Mouse (Mus musculus): ENCODE measurements at regions not wholly inside any gene's neighbourhood (a gene's known extent, or its start where the extent isn't known, plus 50 kb on each side); places are given as distances from the start of the nearest gene placed in this dataset.

DNA sequence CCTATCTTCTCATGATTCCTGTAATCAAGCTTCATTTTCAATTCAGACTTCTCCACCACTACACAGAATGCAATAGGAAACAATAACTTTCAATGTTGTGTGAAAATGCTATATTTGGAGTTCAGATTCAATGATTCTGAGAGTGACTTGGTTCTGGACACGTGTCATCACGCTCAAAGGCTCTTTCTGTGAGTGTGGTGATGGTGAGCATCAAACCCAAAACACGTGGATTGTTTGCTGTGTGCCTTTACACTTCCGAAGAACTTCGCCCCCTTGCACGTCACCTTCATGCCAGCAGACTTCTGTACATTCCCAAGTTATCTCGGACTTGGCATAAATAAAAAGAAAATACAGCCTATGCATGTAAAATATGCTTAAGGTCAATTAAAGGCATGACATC, 425.1 kb upstream of the Tbc1d2b start:
- Histone ChIP-seq H3K9me3 (ENCODE audit: low read length) (no peaks in the 10 kb centered on the region), H3K27me3 (ENCODE audit: insufficient read depth, low read length) (no peaks in the 10 kb centered on the region), H3K4me1 (ENCODE audit: insufficient read depth) (no peaks in the 10 kb centered on the region), H3K27ac (ENCODE audit: low read depth) (no peak overlapping the region), H3K9ac (replicated peaks) (no peak overlapping the region), H3K36me3 (replicated peaks; ENCODE audit: insufficient read depth, low read length) (no peaks in the 10 kb centered on the region), H3K4me3 (ENCODE audit: low read depth, low read length) (no peak overlapping the region), H3K4me2 (ENCODE audit: low read depth, low read length) (no peak overlapping the region)
- DNase-seq (no peak), ATAC-seq (no peak)
- TF ChIP-seq CTCF (IDR thresholded peaks at IDR 0.05; ENCODE audit: low read depth) (no peak), EP300 (IDR thresholded peaks at IDR 0.05; ENCODE audit: low read depth) (no peak)
- WGBS (ENCODE audit: insufficient replicate concordance), result 68% methylated on average over 7 of the region's 7 CpGs

DNA sequence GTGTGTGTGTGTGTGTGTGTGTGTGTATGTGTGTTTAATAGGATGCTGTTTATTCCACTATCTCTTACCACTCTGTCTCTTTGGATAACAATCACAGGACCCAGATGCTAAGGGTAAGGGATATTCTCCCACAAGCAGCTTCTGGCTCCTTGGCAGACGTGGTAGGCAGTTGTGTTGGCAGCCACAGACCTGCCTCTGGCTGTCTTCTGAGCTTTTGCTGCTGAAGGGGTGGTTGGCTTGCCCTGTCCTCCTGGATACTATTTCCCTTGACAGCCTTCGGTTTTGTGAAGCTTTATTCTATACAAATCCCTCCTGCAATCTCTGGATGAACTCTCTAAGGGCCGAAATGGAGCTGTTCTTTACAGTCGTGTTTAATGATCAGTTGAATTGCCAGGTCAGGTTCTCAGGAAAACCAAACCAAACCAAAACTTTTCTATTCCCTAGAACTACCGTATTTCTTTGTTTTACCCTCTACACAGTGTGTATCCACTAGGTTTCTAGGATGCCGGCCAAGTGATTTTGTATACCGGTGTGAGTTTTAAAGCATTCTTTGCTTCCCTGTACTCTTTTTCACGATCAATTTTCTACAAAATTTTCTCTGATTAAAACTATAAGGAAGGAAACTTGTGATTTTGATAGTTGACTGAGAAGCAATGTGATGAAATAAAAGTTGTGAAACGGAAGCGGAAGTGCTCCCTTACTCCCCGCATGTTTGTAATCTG, 426.8 kb upstream of the Tbc1d2b start:
- no peak overlapping the region for H3K4me2 ChIP-seq (ENCODE audit: low read depth, low read length)
- TF ChIP-seq EP300 (IDR thresholded peaks at IDR 0.05; ENCODE audit: low read depth) (no peak), CTCF (IDR thresholded peaks at IDR 0.05; ENCODE audit: low read depth) (no peak)
- WGBS (ENCODE audit: insufficient replicate concordance), result 66% methylated on average over 11 of the region's 11 CpGs
- H3K27ac ChIP-seq (ENCODE audit: low read depth), result no peak overlapping the region
- H3K9me3 ChIP-seq (ENCODE audit: low read length), result no peaks in the 10 kb centered on the region
- ATAC-seq, result no peak
- no peak for DNase-seq
- no peak overlapping the region for H3K9ac ChIP-seq (replicated peaks)
- H3K4me1 ChIP-seq (ENCODE audit: insufficient read depth), result no peaks in the 10 kb centered on the region
- H3K36me3 ChIP-seq (replicated peaks; ENCODE audit: insufficient read depth, low read length), result no peaks in the 10 kb centered on the region
- H3K27me3 ChIP-seq (ENCODE audit: insufficient read depth, low read length), result no peaks in the 10 kb centered on the region
- H3K4me3 ChIP-seq (ENCODE audit: low read depth, low read length), result no peak overlapping the region

DNA sequence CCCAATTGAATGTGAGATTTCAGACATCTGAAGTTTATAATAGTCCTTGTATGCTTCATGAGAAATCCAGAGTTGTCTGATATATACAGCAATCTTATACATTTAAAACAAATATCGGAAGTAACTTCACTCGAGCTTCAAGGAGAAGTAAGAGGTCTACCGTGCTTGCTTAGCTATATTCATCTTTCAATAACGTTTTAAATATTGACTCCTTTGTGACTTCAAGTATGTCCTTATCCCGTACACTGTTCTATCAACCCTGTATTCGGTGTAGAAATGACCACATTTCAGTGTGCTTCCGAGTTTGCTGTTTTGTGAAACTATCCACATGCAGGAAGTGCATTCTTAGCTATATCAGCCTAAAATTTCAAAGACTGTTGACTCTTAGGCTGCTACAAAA, 427.8 kb upstream of the Tbc1d2b start:
- no peak for DNase-seq
- 65% methylated on average over 7 of the region's 7 CpGs for WGBS (ENCODE audit: insufficient replicate concordance)
- Histone ChIP-seq H3K9me3 (ENCODE audit: low read length) (no peaks in the 10 kb centered on the region), H3K4me2 (ENCODE audit: low read depth, low read length) (no peak overlapping the region), H3K4me3 (ENCODE audit: low read depth, low read length) (no peak overlapping the region), H3K9ac (replicated peaks) (no peak overlapping the region), H3K27ac (ENCODE audit: low read depth) (no peak overlapping the region), H3K27me3 (ENCODE audit: insufficient read depth, low read length) (no peaks in the 10 kb centered on the region), H3K4me1 (ENCODE audit: insufficient read depth) (no peaks in the 10 kb centered on the region), H3K36me3 (replicated peaks; ENCODE audit: insufficient read depth, low read length) (no peaks in the 10 kb centered on the region)
- TF ChIP-seq EP300 (IDR thresholded peaks at IDR 0.05; ENCODE audit: low read depth) (no peak), CTCF (IDR thresholded peaks at IDR 0.05; ENCODE audit: low read depth) (no peak)
- ATAC-seq, result no peak

DNA sequence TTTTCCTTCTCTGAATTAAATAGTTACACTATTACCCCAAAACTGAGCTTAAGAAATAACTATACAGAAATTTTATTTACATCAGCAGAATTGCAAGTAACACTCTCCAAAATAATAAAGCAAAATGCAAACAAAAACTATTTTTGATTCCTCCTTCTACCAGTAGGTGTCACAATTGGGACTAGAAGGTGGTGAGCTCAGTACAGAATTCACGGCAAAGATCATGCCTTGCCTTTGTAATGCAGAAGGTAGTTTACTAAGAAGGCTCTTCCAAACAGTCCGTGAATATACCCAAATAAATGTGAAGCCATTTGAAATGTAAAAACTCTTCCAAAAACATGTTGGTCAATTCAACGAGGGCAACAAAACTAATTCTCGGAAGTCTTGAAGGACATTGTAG, 428.5 kb upstream of the Tbc1d2b start:
- TF ChIP-seq CTCF (IDR thresholded peaks at IDR 0.05; ENCODE audit: low read depth) (peak; percentile 60), EP300 (IDR thresholded peaks at IDR 0.05; ENCODE audit: low read depth) (no peak)
- Histone ChIP-seq H3K4me2 (ENCODE audit: low read depth, low read length) (no peak overlapping the region), H3K4me1 (ENCODE audit: insufficient read depth) (no peaks in the 10 kb centered on the region), H3K9me3 (ENCODE audit: low read length) (no peaks in the 10 kb centered on the region), H3K36me3 (replicated peaks; ENCODE audit: insufficient read depth, low read length) (no peaks in the 10 kb centered on the region), H3K4me3 (ENCODE audit: low read depth, low read length) (no peak overlapping the region), H3K27me3 (ENCODE audit: insufficient read depth, low read length) (no peaks in the 10 kb centered on the region), H3K27ac (ENCODE audit: low read depth) (no peak overlapping the region), H3K9ac (replicated peaks) (no peak overlapping the region)
- ATAC-seq (no peak), DNase-seq (no peak)
- WGBS (ENCODE audit: insufficient replicate concordance), result 35% methylated on average over 4 of the region's 4 CpGs

DNA sequence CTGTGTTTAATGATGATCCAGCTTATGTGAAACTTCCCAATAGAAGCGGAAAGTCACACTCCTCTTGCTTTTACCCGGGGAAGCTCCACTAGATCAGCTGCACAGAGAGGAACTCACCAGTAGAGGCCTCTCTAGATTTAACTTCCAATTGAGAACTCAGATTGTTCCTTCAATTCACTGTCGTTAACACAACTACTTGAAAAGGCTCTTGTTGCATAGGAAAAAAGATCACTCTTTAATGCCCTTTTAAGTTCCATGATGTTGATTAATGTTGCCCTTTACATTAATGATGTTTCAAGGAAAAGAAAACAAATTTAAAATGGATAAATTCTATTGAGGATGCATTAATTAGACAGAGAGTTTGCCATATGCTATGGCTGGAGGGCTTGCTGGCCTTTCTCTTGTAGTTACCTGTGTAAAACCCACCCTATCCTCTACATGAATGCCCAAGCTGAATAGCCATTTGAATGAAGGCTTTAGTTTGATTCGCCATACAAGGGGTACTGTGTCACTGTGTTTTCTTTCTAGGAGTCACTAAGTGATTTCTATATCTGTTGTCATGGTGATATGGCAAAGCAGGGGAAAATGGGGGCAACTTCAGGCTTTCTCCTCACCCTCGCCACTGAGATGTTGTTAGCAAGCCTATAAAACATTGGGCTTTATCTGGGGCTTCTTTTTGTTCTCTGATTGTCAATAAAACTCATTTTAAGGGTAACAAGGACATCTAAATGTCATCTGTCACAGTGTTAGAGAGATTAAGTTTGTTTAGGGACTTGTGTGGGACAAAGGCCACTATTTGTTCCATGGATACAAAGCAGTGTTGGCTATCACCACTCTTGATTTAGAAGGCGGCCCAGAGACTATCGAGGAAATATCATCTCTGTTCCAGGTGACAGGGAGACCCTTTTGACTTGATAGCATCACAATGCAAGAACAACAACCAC, 429.9 kb upstream of the Tbc1d2b start:
- H3K9ac ChIP-seq (replicated peaks), result no peak overlapping the region
- TF ChIP-seq EP300 (IDR thresholded peaks at IDR 0.05; ENCODE audit: low read depth) (no peak), CTCF (IDR thresholded peaks at IDR 0.05; ENCODE audit: low read depth) (peak; percentile 35)
- H3K4me2 ChIP-seq (ENCODE audit: low read depth, low read length), result no peak overlapping the region
- no peaks in the 10 kb centered on the region for H3K4me1 ChIP-seq (ENCODE audit: insufficient read depth)
- no peaks in the 10 kb centered on the region for H3K9me3 ChIP-seq (ENCODE audit: low read length)
- no peak overlapping the region for H3K4me3 ChIP-seq (ENCODE audit: low read depth, low read length)
- DNase-seq (no peak), ATAC-seq (no peak)
- H3K36me3 ChIP-seq (replicated peaks; ENCODE audit: insufficient read depth, low read length), result no peaks in the 10 kb centered on the region
- 42% methylated on average over 7 of the region's 7 CpGs for WGBS (ENCODE audit: insufficient replicate concordance)
- H3K27ac ChIP-seq (ENCODE audit: low read depth), result no peak overlapping the region
- no peaks in the 10 kb centered on the region for H3K27me3 ChIP-seq (ENCODE audit: insufficient read depth, low read length)

DNA sequence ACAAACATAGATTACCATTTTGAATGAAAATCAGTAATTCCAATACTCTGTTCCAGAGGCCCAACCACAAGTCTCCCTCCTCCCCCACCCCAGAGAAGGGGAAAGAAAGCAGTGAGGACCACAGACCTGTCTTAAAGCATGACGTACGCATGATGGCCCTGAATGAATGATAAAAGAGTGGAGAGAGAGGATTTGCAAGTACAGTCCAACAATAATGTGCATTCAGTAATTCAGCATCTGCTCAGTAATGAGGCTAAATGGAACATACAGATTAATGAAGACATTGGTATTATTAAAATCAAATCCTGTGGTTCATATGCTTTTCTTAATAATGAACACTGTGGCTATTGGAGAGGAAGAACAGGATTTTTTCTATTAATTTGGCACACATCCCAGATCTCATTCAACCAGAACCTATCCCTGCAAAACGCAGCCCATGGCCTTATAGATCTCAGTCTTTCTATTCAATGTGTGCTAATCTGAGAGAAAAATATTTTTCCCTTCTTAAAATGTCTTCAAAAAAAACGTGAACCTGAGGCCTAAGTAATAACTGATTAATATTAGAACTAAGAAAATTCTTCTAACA, 430.7 kb upstream of the Tbc1d2b start:
- WGBS (ENCODE audit: insufficient replicate concordance), result 61% methylated on average over 4 of the region's 4 CpGs
- no peaks in the 10 kb centered on the region for H3K36me3 ChIP-seq (replicated peaks; ENCODE audit: insufficient read depth, low read length)
- no peaks in the 10 kb centered on the region for H3K9me3 ChIP-seq (ENCODE audit: low read length)

More for the DNA sequence above, 430.7 kb upstream of the Tbc1d2b start:
- Histone ChIP-seq H3K4me3 (ENCODE audit: low read depth, low read length) (no peak overlapping the region), H3K27ac (ENCODE audit: low read depth) (no peak overlapping the region), H3K27me3 (ENCODE audit: insufficient read depth, low read length) (no peaks in the 10 kb centered on the region), H3K4me2 (ENCODE audit: low read depth, low read length) (no peak overlapping the region), H3K9ac (replicated peaks) (no peak overlapping the region), H3K4me1 (ENCODE audit: insufficient read depth) (no peaks in the 10 kb centered on the region)
- ATAC-seq, result no peak
- DNase-seq, result no peak
- TF ChIP-seq CTCF (IDR thresholded peaks at IDR 0.05; ENCODE audit: low read depth) (no peak), EP300 (IDR thresholded peaks at IDR 0.05; ENCODE audit: low read depth) (no peak)

Measured in liver, postnatal 0 days (tissue).